Mouse (Mus musculus): Measurements from ENCODE around the gene Hsd17b12. TPM values are rescaled to one million over a fixed set of nuclear protein-coding genes. Genes with fewer than 3 reads are reported as not detected.

The Hsd17b12 gene
- polyA plus RNA-seq, 1 experiment from 2014 or later = 98.2 TPM

DNA sequence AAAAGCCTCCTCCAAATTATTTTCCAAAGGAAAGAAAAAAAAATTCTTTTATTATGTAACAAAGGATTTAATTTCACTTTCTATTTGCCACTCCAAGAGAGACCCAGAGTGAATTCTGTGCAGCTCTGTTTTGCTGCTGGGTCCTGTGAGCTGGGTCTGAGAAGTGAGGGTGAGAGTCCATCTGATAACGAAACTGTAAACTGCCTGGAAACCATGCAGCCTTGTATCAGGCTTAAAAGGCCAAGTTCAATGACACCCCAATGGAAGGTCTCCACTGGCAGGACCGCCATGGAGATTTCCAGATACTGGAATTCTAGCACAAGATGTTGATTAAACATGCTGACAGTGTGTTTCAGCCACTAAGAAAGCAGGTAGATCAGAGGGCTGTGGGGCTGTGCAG lies 113.6 kb downstream of the Hsd17b12 start:
- Histone ChIP-seq H3K27me3 (no peaks in the 10 kb centered on the region), H3K9ac (replicated peaks) (no peak overlapping the region), H3K4me1 (replicated peaks) (no peaks in the 10 kb centered on the region), H3K36me3 (peaks cover 18% of the 10 kb centered on the region; the same call in 1 of the 2 replicates), H3K4me3 (replicated peaks) (no peak overlapping the region), H3K9me3 (no peaks in the 10 kb centered on the region), H3K27ac (no peak overlapping the region), H3K4me2 (no peak overlapping the region)
- WGBS = 93% methylated on average over 2 of the region's 2 CpGs
- no peak for ATAC-seq (ENCODE audit: insufficient number of reproducible peaks, insufficient read depth, low FRiP score, low TSS enrichment, low read depth)

- no peaks in the 10 kb centered on the region for H3K4me1 ChIP-seq (replicated peaks)
- ATAC-seq (ENCODE audit: insufficient number of reproducible peaks, insufficient read depth, low FRiP score, low TSS enrichment, low read depth) = no peak
- H3K9ac ChIP-seq (replicated peaks) = no peak overlapping the region
- no peaks in the 10 kb centered on the region for H3K9me3 ChIP-seq
- H3K27ac ChIP-seq = no peak overlapping the region
- no peaks in the 10 kb centered on the region for H3K27me3 ChIP-seq
- no peak overlapping the region for H3K4me2 ChIP-seq
- H3K4me3 ChIP-seq (replicated peaks) = no peak overlapping the region
- H3K36me3 ChIP-seq = peaks cover 18% of the 10 kb centered on the region; the same call in 1 of the 2 replicates
- WGBS = 74% methylated on average over 5 of the region's 5 CpGs
These were observed 114.1 kb downstream of the Hsd17b12 start for GRCm38 (mm10) chr2:94043662-94044061.

GRCm38 (mm10) chr2:94042461-94042860 lies 115.3 kb downstream of the Hsd17b12 start:
- H3K9me3 ChIP-seq = no peaks in the 10 kb centered on the region
- H3K4me2 ChIP-seq = no peak overlapping the region
- H3K9ac ChIP-seq (replicated peaks) = no peak overlapping the region
- H3K4me1 ChIP-seq (replicated peaks) = no peaks in the 10 kb centered on the region
- peaks cover 18% of the 10 kb centered on the region; the same call in 1 of the 2 replicates for H3K36me3 ChIP-seq
- no peak overlapping the region for H3K27ac ChIP-seq
- H3K27me3 ChIP-seq = no peaks in the 10 kb centered on the region
- H3K4me3 ChIP-seq (replicated peaks) = no peak overlapping the region
- no peak for ATAC-seq (ENCODE audit: insufficient number of reproducible peaks, insufficient read depth, low FRiP score, low TSS enrichment, low read depth)
- WGBS = 89% methylated on average over 3 of the region's 3 CpGs

DNA sequence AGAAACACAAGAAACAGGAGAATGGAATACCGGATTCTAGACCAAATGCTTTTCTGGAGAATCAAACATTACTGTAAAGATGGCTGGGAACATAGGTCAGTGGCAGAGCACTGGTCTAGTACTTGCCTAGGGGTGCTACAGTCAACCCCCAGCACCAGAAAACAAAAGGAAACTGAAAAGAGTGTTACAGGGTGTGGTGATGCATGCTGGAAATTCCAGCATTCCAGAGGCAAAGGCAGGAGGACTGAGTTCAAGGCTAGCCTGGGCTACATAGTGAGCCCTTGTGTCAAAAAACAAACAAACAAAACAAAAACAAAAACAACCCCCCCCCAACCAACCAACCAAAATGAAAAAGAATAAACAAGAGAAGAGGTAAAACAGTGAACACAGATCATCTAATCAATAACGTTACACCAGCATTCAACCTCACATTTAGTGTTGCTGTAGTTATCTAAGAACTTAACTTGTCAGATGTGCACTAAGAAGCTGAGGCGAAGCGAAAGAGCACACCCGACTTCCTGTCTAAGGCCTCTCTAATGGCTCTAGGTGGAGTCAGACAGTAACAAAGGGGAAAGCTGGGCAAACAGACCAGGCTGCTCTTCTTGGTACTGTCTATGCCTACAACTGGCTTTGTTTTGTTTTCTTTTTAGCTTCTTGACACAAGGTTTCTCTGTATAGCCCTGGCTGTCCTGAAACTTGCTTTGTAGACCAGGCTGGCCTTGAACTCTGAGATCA lies 117.2 kb downstream of the Hsd17b12 start:
- H3K9me3 ChIP-seq = no peaks in the 10 kb centered on the region
- no peak overlapping the region for H3K4me3 ChIP-seq (replicated peaks)
- H3K9ac ChIP-seq (replicated peaks) = no peak overlapping the region
- 89% methylated on average over 5 of the region's 5 CpGs for WGBS
- no peak overlapping the region for H3K4me2 ChIP-seq
- no peak for ATAC-seq (ENCODE audit: insufficient number of reproducible peaks, insufficient read depth, low FRiP score, low TSS enrichment, low read depth)
- H3K27ac ChIP-seq = no peak overlapping the region
- H3K4me1 ChIP-seq (replicated peaks) = no peaks in the 10 kb centered on the region
- no peaks in the 10 kb centered on the region for H3K27me3 ChIP-seq
- peaks cover 18% of the 10 kb centered on the region; the same call in 1 of the 2 replicates for H3K36me3 ChIP-seq

DNA sequence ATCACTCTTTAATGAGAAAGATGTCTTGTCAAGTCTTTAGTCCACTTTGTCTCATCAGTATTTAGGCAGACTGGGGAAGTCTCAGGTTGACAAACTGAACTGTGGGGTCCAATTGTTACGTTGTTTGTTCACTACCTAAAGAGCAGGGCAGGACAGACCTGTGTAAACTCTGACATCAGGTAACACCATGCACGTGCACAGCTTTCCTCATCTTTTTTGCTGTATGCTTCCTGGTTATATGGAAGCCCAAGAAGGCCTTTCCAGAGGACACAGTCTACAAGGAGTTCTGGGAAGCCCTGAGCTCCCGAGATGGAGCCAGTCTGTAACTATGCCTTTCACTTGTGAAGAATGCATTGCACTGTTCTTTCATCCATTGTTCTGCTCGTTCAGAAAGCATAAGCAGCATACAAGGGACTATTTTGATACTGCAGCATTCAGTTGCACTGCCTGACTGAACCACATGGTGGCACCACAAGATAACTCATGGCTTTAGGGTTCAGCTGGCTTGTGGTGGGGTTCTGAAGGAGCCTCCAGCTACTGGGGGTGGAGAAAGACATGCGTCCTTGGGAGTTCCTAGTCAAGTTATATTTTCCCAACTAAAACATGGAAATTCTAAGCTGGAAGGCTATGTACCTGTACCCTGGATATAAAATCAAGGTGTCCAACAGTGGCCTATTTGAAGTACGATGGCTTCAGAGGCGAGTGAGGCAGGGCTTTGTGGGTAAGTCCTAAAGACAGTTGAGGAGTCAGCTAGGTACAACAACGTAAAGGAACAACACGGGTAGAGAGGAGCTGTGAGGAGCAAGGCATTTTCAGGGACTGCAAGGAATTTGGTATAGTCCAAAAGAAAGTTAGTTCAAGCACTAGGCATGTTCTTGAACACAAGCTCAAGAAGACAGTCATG lies 122.1 kb downstream of the Hsd17b12 start:
- no peaks in the 10 kb centered on the region for H3K27me3 ChIP-seq
- ATAC-seq (ENCODE audit: insufficient number of reproducible peaks, insufficient read depth, low FRiP score, low TSS enrichment, low read depth) = no peak; the same call in 1 of the 2 replicates
- no peaks in the 10 kb centered on the region for H3K9me3 ChIP-seq
- WGBS = 79% methylated on average over 9 of the region's 9 CpGs
- peaks cover 35% of the 10 kb centered on the region for H3K36me3 ChIP-seq
- no peak overlapping the region for H3K27ac ChIP-seq
- no peak overlapping the region for H3K9ac ChIP-seq (replicated peaks)
- no peak overlapping the region for H3K4me2 ChIP-seq
- no peak overlapping the region for H3K4me3 ChIP-seq (replicated peaks)
- no peaks in the 10 kb centered on the region for H3K4me1 ChIP-seq (replicated peaks)

GRCm38 (mm10) chr2:94030602-94031001 lies 127.2 kb downstream of the Hsd17b12 start:
- H3K36me3 ChIP-seq = peaks cover 36% of the 10 kb centered on the region
- no peaks in the 10 kb centered on the region for H3K4me1 ChIP-seq (replicated peaks)
- no peak overlapping the region for H3K27ac ChIP-seq
- H3K27me3 ChIP-seq = no peaks in the 10 kb centered on the region
- H3K4me2 ChIP-seq = no peak overlapping the region
- no peak overlapping the region for H3K9ac ChIP-seq (replicated peaks)
- H3K4me3 ChIP-seq (replicated peaks) = no peak overlapping the region
- no peaks in the 10 kb centered on the region for H3K9me3 ChIP-seq
- ATAC-seq (ENCODE audit: insufficient number of reproducible peaks, insufficient read depth, low FRiP score, low TSS enrichment, low read depth) = no peak

DNA sequence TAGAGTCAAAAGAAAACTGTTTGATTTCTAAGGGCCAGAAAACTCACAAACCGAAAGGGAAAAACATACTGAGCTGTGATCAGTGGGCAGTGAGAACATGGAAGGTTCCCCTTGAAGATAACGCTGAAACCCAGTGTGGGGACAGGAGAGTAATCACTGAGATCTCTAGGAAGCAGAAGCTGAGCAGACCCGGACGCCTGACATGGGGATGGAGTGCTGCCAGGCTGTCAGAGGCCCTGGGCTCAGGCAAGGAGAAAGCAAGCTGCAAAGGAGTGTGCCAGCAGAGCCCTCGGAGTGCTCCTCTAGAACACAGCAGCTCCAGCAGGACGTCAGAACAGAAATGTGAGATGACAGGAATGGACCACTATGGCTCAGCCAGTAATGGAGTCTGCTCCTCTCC lies 133.1 kb downstream of the Hsd17b12 start:
- Histone ChIP-seq H3K4me1 (replicated peaks) (no peaks in the 10 kb centered on the region), H3K4me2 (no peak overlapping the region), H3K4me3 (replicated peaks) (no peak overlapping the region), H3K9me3 (no peaks in the 10 kb centered on the region), H3K27me3 (no peaks in the 10 kb centered on the region), H3K27ac (no peak overlapping the region), H3K9ac (replicated peaks) (no peak overlapping the region), H3K36me3 (no peaks in the 10 kb centered on the region)
- ATAC-seq (ENCODE audit: insufficient number of reproducible peaks, insufficient read depth, low FRiP score, low TSS enrichment, low read depth) = no peak
- WGBS = 56% methylated on average over 6 of the region's 6 CpGs

- peak; percentile 97 for ATAC-seq (ENCODE audit: insufficient number of reproducible peaks, insufficient read depth, low FRiP score, low TSS enrichment, low read depth)
- Histone ChIP-seq H3K27ac (peak within 1 kb of the TSS; percentile 45; the same call in 1 of the 2 replicates), H3K4me3 (replicated peaks) (peak within 1 kb of the TSS; percentile 87), H3K4me2 (peak within 1 kb of the TSS; percentile 87), H3K36me3 (peaks cover 31% of the 10 kb centered on the region), H3K4me1 (replicated peaks) (peaks cover 6% of the 10 kb centered on the region), H3K27me3 (no peaks in the 10 kb centered on the region), H3K9me3 (no peaks in the 10 kb centered on the region), H3K9ac (replicated peaks) (peak within 1 kb of the TSS; percentile 73)
- 5% methylated on average over 47 of the region's 47 CpGs for WGBS
These were observed 147.2 kb downstream of the Hsd17b12 start, which contains the start of gene Alkbh3 for GRCm38 (mm10) chr2:94010335-94011291. Gene Alkbh3, minus strand, starts transcription at chr2:94010807.

- no peak for ATAC-seq (ENCODE audit: insufficient number of reproducible peaks, insufficient read depth, low FRiP score, low TSS enrichment, low read depth)
These were observed 155.4 kb downstream of the Hsd17b12 start for GRCm38 (mm10) chr2:94002331-94002730.

DNA sequence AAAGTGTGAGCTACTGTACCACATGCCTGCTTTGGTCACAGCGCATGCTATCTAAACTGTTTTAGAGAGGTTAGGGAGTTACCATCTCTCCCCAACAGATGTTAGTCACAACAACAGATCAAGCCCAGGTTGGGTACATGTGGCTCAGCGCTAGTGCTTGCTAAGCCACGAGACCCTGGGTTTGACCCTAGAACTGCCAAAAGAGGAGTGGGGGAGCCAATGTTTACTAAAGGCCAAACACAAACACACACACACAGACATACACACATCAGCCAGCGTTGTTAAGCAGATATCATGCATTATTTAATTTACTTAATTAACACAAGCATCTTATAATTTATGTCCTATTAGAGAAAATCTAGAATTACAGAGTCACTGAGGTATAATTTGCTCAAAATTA lies 155.8 kb downstream of the Hsd17b12 start:
- Histone ChIP-seq H3K9ac (replicated peaks) (no peak overlapping the region), H3K4me2 (no peak overlapping the region), H3K36me3 (peaks cover 89% of the 10 kb centered on the region), H3K9me3 (no peaks in the 10 kb centered on the region), H3K4me3 (replicated peaks) (no peak overlapping the region), H3K27ac (no peak overlapping the region), H3K4me1 (replicated peaks) (no peaks in the 10 kb centered on the region), H3K27me3 (no peaks in the 10 kb centered on the region)
- WGBS = 89% methylated on average over 4 of the region's 4 CpGs
- ATAC-seq (ENCODE audit: insufficient number of reproducible peaks, insufficient read depth, low FRiP score, low TSS enrichment, low read depth) = no peak

More at GRCm38 (mm10) chr2:94002331-94002730, 155.4 kb downstream of the Hsd17b12 start:
- 11% methylated on average over 2 of the region's 2 CpGs for WGBS
- H3K4me3 ChIP-seq (replicated peaks) = no peak overlapping the region
- H3K27ac ChIP-seq = no peak overlapping the region
- no peaks in the 10 kb centered on the region for H3K9me3 ChIP-seq
- no peaks in the 10 kb centered on the region for H3K27me3 ChIP-seq
- peaks cover 90% of the 10 kb centered on the region for H3K36me3 ChIP-seq
- H3K4me2 ChIP-seq = no peak overlapping the region
- no peak overlapping the region for H3K9ac ChIP-seq (replicated peaks)
- no peaks in the 10 kb centered on the region for H3K4me1 ChIP-seq (replicated peaks)
